Mouse (Mus musculus): ENCODE measurements around the gene Slc44a5. TPM values are rescaled to one million over a fixed set of nuclear protein-coding genes. Genes with fewer than 3 reads are reported as not detected.

Slc44a5 gene
- polyA plus RNA-seq, 1 experiment: not detected

- H3K4me1 ChIP-seq (ENCODE audit: control insufficient read depth, insufficient read depth, insufficient read length, low read length): no peaks in the 10 kb centered on the region
- no peak overlapping the region for H3K27ac ChIP-seq (replicated peaks; ENCODE audit: low read depth, low read length)
- no peak overlapping the region for H3K4me3 ChIP-seq (ENCODE audit: insufficient read depth, low read depth, low read length)
Measured at GRCm38 (mm10) chr3:154293839-154294490, 320.7 kb downstream of the Slc44a5 start.

GRCm38 (mm10) chr3:154294924-154295834 lies 321.9 kb downstream of the Slc44a5 start:
- H3K27ac ChIP-seq (replicated peaks; ENCODE audit: low read depth, low read length): no peak overlapping the region
- H3K4me3 ChIP-seq (ENCODE audit: insufficient read depth, low read depth, low read length): no peak overlapping the region
- no peaks in the 10 kb centered on the region for H3K4me1 ChIP-seq (ENCODE audit: control insufficient read depth, insufficient read depth, insufficient read length, low read length)

GRCm38 (mm10) chr3:154297499-154297898 lies 324.3 kb downstream of the Slc44a5 start:
- Histone ChIP-seq H3K4me3 (ENCODE audit: insufficient read depth, low read depth, low read length) (no peak overlapping the region), H3K27ac (replicated peaks; ENCODE audit: low read depth, low read length) (no peak overlapping the region)

GRCm38 (mm10) chr3:154298490-154298889 lies 325.3 kb downstream of the Slc44a5 start:
- Histone ChIP-seq H3K4me1 (ENCODE audit: control insufficient read depth, insufficient read depth, insufficient read length, low read length) (no peaks in the 10 kb centered on the region), H3K4me3 (ENCODE audit: insufficient read depth, low read depth, low read length) (no peak overlapping the region), H3K27ac (replicated peaks; ENCODE audit: low read depth, low read length) (no peak overlapping the region)

More at GRCm38 (mm10) chr3:154297499-154297898, 324.3 kb downstream of the Slc44a5 start:
- no peaks in the 10 kb centered on the region for H3K4me1 ChIP-seq (ENCODE audit: control insufficient read depth, insufficient read depth, insufficient read length, low read length)

GRCm38 (mm10) chr3:154300006-154300405 lies 326.8 kb downstream of the Slc44a5 start:
- no peak overlapping the region for H3K27ac ChIP-seq (replicated peaks; ENCODE audit: low read depth, low read length)
- H3K4me1 ChIP-seq (ENCODE audit: control insufficient read depth, insufficient read depth, insufficient read length, low read length): no peaks in the 10 kb centered on the region
- H3K4me3 ChIP-seq (ENCODE audit: insufficient read depth, low read depth, low read length): no peak overlapping the region

GRCm38 (mm10) chr3:154301102-154301501 lies 327.9 kb downstream of the Slc44a5 start:
- Histone ChIP-seq H3K27ac (replicated peaks; ENCODE audit: low read depth, low read length) (no peak overlapping the region), H3K4me1 (ENCODE audit: control insufficient read depth, insufficient read depth, insufficient read length, low read length) (no peaks in the 10 kb centered on the region), H3K4me3 (ENCODE audit: insufficient read depth, low read depth, low read length) (no peak overlapping the region)

- Histone ChIP-seq H3K4me1 (ENCODE audit: control insufficient read depth, insufficient read depth, insufficient read length, low read length) (no peaks in the 10 kb centered on the region), H3K4me3 (ENCODE audit: insufficient read depth, low read depth, low read length) (no peak overlapping the region), H3K27ac (replicated peaks; ENCODE audit: low read depth, low read length) (no peak overlapping the region)
Measured at GRCm38 (mm10) chr3:154305163-154305884, 332.1 kb downstream of the Slc44a5 start.

- peaks cover 3% of the 10 kb centered on the region; the same call in 1 of the 2 replicates for H3K4me1 ChIP-seq (ENCODE audit: control insufficient read depth, insufficient read depth, insufficient read length, low read length)
- H3K27ac ChIP-seq (replicated peaks; ENCODE audit: low read depth, low read length): no peak overlapping the region
- no peak overlapping the region for H3K4me3 ChIP-seq (ENCODE audit: insufficient read depth, low read depth, low read length)
Measured at GRCm38 (mm10) chr3:154317651-154318248, 344.5 kb downstream of the Slc44a5 start.

Other genes starting within 250 kb of the Slc44a5 start
- gene St6galnac3, start 248.3 kb upstream of the Slc44a5 start, polyA plus RNA-seq (2012; ENCODE audit: insufficient read depth, insufficient read length, missing spikeins): 1.4 and 4.4 TPM in 2 replicates
- gene Asb17, start 129.2 kb upstream of the Slc44a5 start, polyA plus RNA-seq (2012; ENCODE audit: insufficient read depth, insufficient read length, missing spikeins): not detected in 2 replicates
- gene Msh4, start 67.3 kb upstream of the Slc44a5 start, polyA plus RNA-seq (2012; ENCODE audit: insufficient read depth, insufficient read length, missing spikeins): not detected in 2 replicates
- 58.5 and 83.9 TPM in 2 replicates for gene Rabggtb, start 60.4 kb upstream of the Slc44a5 start, polyA plus RNA-seq (2012; ENCODE audit: insufficient read depth, insufficient read length, missing spikeins)
- 2,059 and 2,452 TPM in 2 replicates for gene Acadm, start 28.8 kb upstream of the Slc44a5 start, polyA plus RNA-seq (2012; ENCODE audit: insufficient read depth, insufficient read length, missing spikeins)